Mouse (Mus musculus) kidney, adult 2 months (tissue): ENCODE data around the gene Oosp3. TPM values are rescaled to one million over a fixed set of nuclear protein-coding genes. Genes with fewer than 3 reads are reported as not detected.

Experiments
- DNase-seq: peaks from one replicate; pipeline ENCODE4 v3.0.0; 2021
- H3K27ac ChIP-seq: fragments of 200-500 bp; 2 replicates; pipeline ENCODE4 v1.5.1; 2012; ENCODE audit warnings: low read depth, low read length, control low read depth, inconsistent platforms; ENCODE audit not compliant: insufficient read depth
- H3K27me3 ChIP-seq: fragments of 200-500 bp; replicated peaks from 2 replicates; pipeline ENCODE4 v1.6.1; 2012; ENCODE audit warnings: mild to moderate bottlenecking, moderate library complexity, low read length, inconsistent platforms; ENCODE audit not compliant: control insufficient read depth, insufficient read depth
- H3K36me3 ChIP-seq: fragments of 200-500 bp; 2 replicates; pipeline ENCODE4 v1.6.1; 2012; ENCODE audit warnings: mild to moderate bottlenecking, moderate library complexity, low read length, inconsistent platforms; ENCODE audit not compliant: control insufficient read depth, insufficient read depth
- H3K4me1 ChIP-seq: fragments of 200-500 bp; 2 replicates; pipeline ENCODE4 v1.6.1; 2011; ENCODE audit warnings: low read length; ENCODE audit not compliant: control insufficient read depth, insufficient read depth
- H3K4me3 ChIP-seq: fragments of 200-500 bp; 2 replicates; pipeline ENCODE4 v1.5.1; 2011; ENCODE audit warnings: mild to moderate bottlenecking, low read depth, low read length, control low read depth; ENCODE audit not compliant: insufficient read depth
- CTCF ChIP-seq: fragments of 200-500 bp; conservative IDR thresholded peaks from 2 replicates; pipeline ENCODE4 v1.5.1; 2011; ENCODE audit warnings: low read depth, mild to moderate bottlenecking, control low read depth, low read length, moderate library complexity, mixed read lengths; ENCODE audit not compliant: insufficient read depth, insufficient read length
- POLR2A ChIP-seq: fragments of 200-500 bp; IDR thresholded peaks from one replicate; pipeline ENCODE4 v1.6.1; 2011; ENCODE audit warnings: low read depth, low read length, control low read depth
- WGBS: fragments of 180-500 bp; shearing (Covaris S2); methylation state at CpG from one replicate; pipeline ENCODE4 v1.1.7; 2018; 5-methylcytosine and 5-hydroxymethylcytosine counted together
- polyA plus RNA-seq: library from polyadenylated mRNA; depleted of rRNA; stranded (reverse); fragments of >200 nt; gene quantifications from 2 replicates; pipeline ENCODE4 v1.2.3, GENCODE M21; 2012; rRNA removed

Gene Oosp3
- polyA plus RNA-seq, 1 experiment = not detected

GRCm38 (mm10) chr19:11736455-11736854, 39.6 kb downstream of the Oosp3 start:
- Histone ChIP-seq H3K4me3 (no peak overlapping the region), H3K4me1 (no peaks in the 10 kb centered on the region), H3K36me3 (no peaks in the 10 kb centered on the region), H3K27me3 (no peaks in the 10 kb centered on the region), H3K27ac (no peak overlapping the region)
- DNase-seq = no peak
- TF ChIP-seq POLR2A (no peak), CTCF (no peak)
- WGBS = 40% methylated on average over 1 of the region's 1 CpGs

- Histone ChIP-seq H3K27me3 (no peaks in the 10 kb centered on the region; the same call in 1 of the 2 replicates), H3K4me3 (no peak overlapping the region), H3K36me3 (no peaks in the 10 kb centered on the region), H3K27ac (no peak overlapping the region), H3K4me1 (no peaks in the 10 kb centered on the region)
- DNase-seq = no peak
- no peak for TF ChIP-seq POLR2A
- TF ChIP-seq CTCF = no peak
These were observed 48.8 kb downstream of the Oosp3 start for GRCm38 (mm10) chr19:11745680-11746079.

- Histone ChIP-seq H3K4me1 (no peaks in the 10 kb centered on the region), H3K27me3 (no peaks in the 10 kb centered on the region; the same call in 1 of the 2 replicates), H3K27ac (no peak within 1 kb of the TSS), H3K36me3 (no peaks in the 10 kb centered on the region), H3K4me3 (no peak within 1 kb of the TSS)
- DNase-seq = no peak
- WGBS = 66% methylated on average over 2 of the region's 2 CpGs
- no peak for TF ChIP-seq CTCF
- no peak for TF ChIP-seq POLR2A
These were observed 50.4 kb downstream of the Oosp3 start, which contains the start of gene Gif for GRCm38 (mm10) chr19:11747298-11747697. Gene Gif, plus strand, starts transcription at chr19:11747554.

Other genes with a start within 250 kb of the Oosp3 start
- 1.7 and 3.0 TPM in 2 replicates for gene Ms4a6c, start 227.7 kb upstream of the Oosp3 start, polyA plus RNA-seq
- gene Gm8369, start 211.1 kb upstream of the Oosp3 start, polyA plus RNA-seq = 0.18 and 3.0 TPM in 2 replicates
- gene Ms4a6b, start 180.5 kb upstream of the Oosp3 start, polyA plus RNA-seq = 1.3 and 6.8 TPM in 2 replicates
- gene Ms4a4d, start 160.3 kb upstream of the Oosp3 start, polyA plus RNA-seq = 2.5 and 2.8 TPM in 2 replicates
- 0.64 and 0.94 TPM in 2 replicates for gene Ms4a6d, start 92.2 kb upstream of the Oosp3 start, polyA plus RNA-seq
- 0.23 and 0.42 TPM in 2 replicates for gene Ms4a2, start 73.3 kb upstream of the Oosp3 start, polyA plus RNA-seq
- not detected in 2 replicates for gene Ms4a3, start 56.2 kb upstream of the Oosp3 start, polyA plus RNA-seq
- gene Oosp2, start 36.5 kb upstream of the Oosp3 start, polyA plus RNA-seq = not detected in 2 replicates
- gene Oosp1, start 5.9 kb upstream of the Oosp3 start, polyA plus RNA-seq = not detected in 2 replicates
- gene Gif, start 50.5 kb downstream of the Oosp3 start, polyA plus RNA-seq = not detected in 2 replicates
- 28.9 and 42.4 TPM in 2 replicates for gene Mrpl16, start 73.3 kb downstream of the Oosp3 start, polyA plus RNA-seq
- gene Stx3, start 122.3 kb downstream of the Oosp3 start, polyA plus RNA-seq = 23.0 and 23.9 TPM in 2 replicates
- not detected in 2 replicates for gene Olfr1417, start 142.2 kb downstream of the Oosp3 start, polyA plus RNA-seq
- not detected in 2 replicates for gene Olfr1418, start 164.0 kb downstream of the Oosp3 start, polyA plus RNA-seq
- gene Olfr1419, start 178.1 kb downstream of the Oosp3 start, polyA plus RNA-seq = 0.05 TPM in 1 of 2 replicates, not detected in the other
- not detected in 2 replicates for gene Olfr1420, start 189.5 kb downstream of the Oosp3 start, polyA plus RNA-seq
- 13.9 and 17.6 TPM in 2 replicates for gene Patl1, start 215.3 kb downstream of the Oosp3 start, polyA plus RNA-seq